Mouse (Mus musculus) layer of hippocampus, postnatal 36 days (tissue): ENCODE measurements around the gene Fbxl13. TPM values are rescaled to one million over a fixed set of nuclear protein-coding genes. Genes with fewer than 3 reads are reported as not detected.

Source experiments
- DNase-seq, 2 experiments: peaks; one replicate each; pipeline ENCODE4 v3.0.0; 2022
- total RNA-seq, 2 experiments: library from RNA; stranded (reverse); gene quantifications; 2 replicates each; pipeline ENCODE4 v1.2.3; 2021

Fbxl13 gene
- total RNA-seq, 2 experiments from 2014 or later, result 0.28 TPM; not detected in 1

- DNase-seq, result no peak
Measured at GRCm38 (mm10) chr5:21482446-21483222, 162.8 kb downstream of the Fbxl13 start.

- no peak for DNase-seq
Measured at GRCm38 (mm10) chr5:21481521-21481920, 163.9 kb downstream of the Fbxl13 start.

- no peak for DNase-seq
Measured at GRCm38 (mm10) chr5:21479746-21480145, 165.7 kb downstream of the Fbxl13 start.

- DNase-seq, result no peak
Measured at GRCm38 (mm10) chr5:21478428-21478827, 167.0 kb downstream of the Fbxl13 start.

- DNase-seq, result no peak
Measured at GRCm38 (mm10) chr5:21468100-21468499, 177.3 kb downstream of the Fbxl13 start.

- no peak for DNase-seq
Measured at GRCm38 (mm10) chr5:21467387-21467786, 178.0 kb downstream of the Fbxl13 start.

GRCm38 (mm10) chr5:21440833-21441530 lies 204.5 kb downstream of the Fbxl13 start:
- DNase-seq, result no peak

- DNase-seq, result no peak
Measured at GRCm38 (mm10) chr5:21439446-21440110, 205.9 kb downstream of the Fbxl13 start.

GRCm38 (mm10) chr5:21438428-21438827 lies 207.0 kb downstream of the Fbxl13 start:
- no peak for DNase-seq

- no peak for DNase-seq
Measured at GRCm38 (mm10) chr5:21436471-21436975, 208.9 kb downstream of the Fbxl13 start.

- DNase-seq, result no peak
Measured at GRCm38 (mm10) chr5:21434148-21434929, 211.1 kb downstream of the Fbxl13 start.

Other genes starting within 250 kb of the Fbxl13 start
- gene Ccdc146, start 221.0 kb downstream of the Fbxl13 start, total RNA-seq, result under 1 TPM; 0.15 to 0.51 TPM
- 10 to 100 TPM; 12.3 to 13.2 TPM for gene Fam185a, start 220.7 kb downstream of the Fbxl13 start, total RNA-seq
- under 1 TPM; 0.15 to 0.25 TPM for gene Lrrc17, start 102.1 kb downstream of the Fbxl13 start, total RNA-seq
- gene Armc10, start 179 bp upstream of the Fbxl13 start, total RNA-seq, result 10 to 100 TPM; 20.8 to 24.0 TPM
- 10 to 100 TPM; 28.7 to 36.1 TPM for gene Napepld, start 55.8 kb upstream of the Fbxl13 start, total RNA-seq
- 10 to 100 TPM; 72.3 to 78.0 TPM for gene Pmpcb, start 91.5 kb upstream of the Fbxl13 start, total RNA-seq
- gene Dnajc2, start 139.6 kb upstream of the Fbxl13 start, total RNA-seq, result 10 to 100 TPM; 31.6 to 32.8 TPM
- gene Psmc2, start 139.6 kb upstream of the Fbxl13 start, total RNA-seq, result 100 to 1,000 TPM; 114 TPM
- gene Slc26a5, start 220.0 kb upstream of the Fbxl13 start, total RNA-seq, result not detected